Mouse (Mus musculus): ENCODE data around the gene Serbp1. TPM values are rescaled to one million over a fixed set of nuclear protein-coding genes. Genes with fewer than 3 reads are reported as not detected.

Serbp1 gene
- 404 and 432 TPM in 2 replicates for polyA plus RNA-seq (2016; fragmentation: Nextera tagmentation; extraction: Ambion mirVana)

GRCm38 (mm10) chr6:67237977-67238376, at the start of gene Serbp1:
Gene Serbp1 (plus strand): TSS chr6:67238176.
- 18% methylated on average over 12 of the region's 12 CpGs for WGBS

GRCm38 (mm10) chr6:67193591-67193990, 44.4 kb upstream of the Serbp1 start:
- no peaks in the 10 kb centered on the region for H3K27me3 ChIP-seq

More at GRCm38 (mm10) chr6:67237977-67238376, at the start of gene Serbp1:
- Histone ChIP-seq H3K27ac (no peak within 1 kb of the TSS), H3K9me3 (replicated peaks) (no peaks in the 10 kb centered on the region), H3K9ac (no peak within 1 kb of the TSS), H3K4me2 (replicated peaks) (no peak within 1 kb of the TSS), H3K27me3 (no peaks in the 10 kb centered on the region), H3K36me3 (no peaks in the 10 kb centered on the region), H3K4me3 (no peak within 1 kb of the TSS), H3K4me1 (peaks cover 6% of the 10 kb centered on the region; the same call in 1 of the 2 replicates)
- ATAC-seq (ENCODE audit: low FRiP score), result no peak

GRCm38 (mm10) chr6:67194606-67195005, 43.4 kb upstream of the Serbp1 start:
- Histone ChIP-seq H3K4me2 (replicated peaks) (no peak overlapping the region), H3K9me3 (replicated peaks) (no peaks in the 10 kb centered on the region), H3K27me3 (no peaks in the 10 kb centered on the region), H3K4me3 (no peak overlapping the region), H3K27ac (no peak overlapping the region), H3K36me3 (no peaks in the 10 kb centered on the region), H3K4me1 (no peaks in the 10 kb centered on the region), H3K9ac (no peak overlapping the region)
- 84% methylated on average over 6 of the region's 6 CpGs for WGBS
- ATAC-seq (ENCODE audit: low FRiP score), result 0 out of 2 replicates have a peak, but pooled peaks have one; percentile 22

More at GRCm38 (mm10) chr6:67193591-67193990, 44.4 kb upstream of the Serbp1 start:
- Histone ChIP-seq H3K36me3 (no peaks in the 10 kb centered on the region), H3K9ac (no peak overlapping the region), H3K27ac (no peak overlapping the region), H3K4me3 (no peak overlapping the region), H3K4me2 (replicated peaks) (no peak overlapping the region), H3K4me1 (no peaks in the 10 kb centered on the region), H3K9me3 (replicated peaks) (no peaks in the 10 kb centered on the region)
- no peak for ATAC-seq (ENCODE audit: low FRiP score)
- 90% methylated on average over 2 of the region's 2 CpGs for WGBS

- Histone ChIP-seq H3K27me3 (no peaks in the 10 kb centered on the region), H3K9me3 (replicated peaks) (no peaks in the 10 kb centered on the region), H3K4me3 (no peak overlapping the region), H3K4me1 (no peaks in the 10 kb centered on the region), H3K4me2 (replicated peaks) (no peak overlapping the region; the same call in 1 of the 2 replicates), H3K36me3 (no peaks in the 10 kb centered on the region), H3K9ac (no peak overlapping the region), H3K27ac (no peak overlapping the region)
- 21% methylated on average over 7 of the region's 7 CpGs for WGBS
- ATAC-seq (ENCODE audit: low FRiP score), result no peak
Measured at GRCm38 (mm10) chr6:67195148-67195611, 42.8 kb upstream of the Serbp1 start.

GRCm38 (mm10) chr6:67196821-67197220, 41.2 kb upstream of the Serbp1 start:
- 90% methylated on average over 6 of the region's 6 CpGs for WGBS
- Histone ChIP-seq H3K4me3 (no peak overlapping the region), H3K36me3 (no peaks in the 10 kb centered on the region)

GRCm38 (mm10) chr6:67198085-67198484, 39.9 kb upstream of the Serbp1 start:
- H3K4me2 ChIP-seq (replicated peaks), result no peak overlapping the region
- 24% methylated on average over 4 of the region's 4 CpGs for WGBS
- H3K9me3 ChIP-seq (replicated peaks), result no peaks in the 10 kb centered on the region
- no peak for ATAC-seq (ENCODE audit: low FRiP score)
- H3K4me3 ChIP-seq, result no peak overlapping the region
- no peaks in the 10 kb centered on the region for H3K4me1 ChIP-seq
- H3K27ac ChIP-seq, result no peak overlapping the region
- H3K27me3 ChIP-seq, result no peaks in the 10 kb centered on the region
- no peak overlapping the region for H3K9ac ChIP-seq
- no peaks in the 10 kb centered on the region for H3K36me3 ChIP-seq

More at GRCm38 (mm10) chr6:67196821-67197220, 41.2 kb upstream of the Serbp1 start:
- H3K27ac ChIP-seq, result no peak overlapping the region
- H3K4me1 ChIP-seq, result no peaks in the 10 kb centered on the region
- no peak for ATAC-seq (ENCODE audit: low FRiP score)
- H3K27me3 ChIP-seq, result no peaks in the 10 kb centered on the region
- H3K4me2 ChIP-seq (replicated peaks), result no peak overlapping the region
- H3K9ac ChIP-seq, result no peak overlapping the region
- H3K9me3 ChIP-seq (replicated peaks), result no peaks in the 10 kb centered on the region

- no peaks in the 10 kb centered on the region for H3K4me1 ChIP-seq
- H3K4me3 ChIP-seq, result no peak overlapping the region
- 33% methylated on average over 5 of the region's 5 CpGs for WGBS
- H3K36me3 ChIP-seq, result no peaks in the 10 kb centered on the region
- no peak overlapping the region for H3K27ac ChIP-seq
- no peaks in the 10 kb centered on the region for H3K9me3 ChIP-seq (replicated peaks)
- no peak for ATAC-seq (ENCODE audit: low FRiP score)
- H3K27me3 ChIP-seq, result no peaks in the 10 kb centered on the region
- no peak overlapping the region for H3K9ac ChIP-seq
- no peak overlapping the region for H3K4me2 ChIP-seq (replicated peaks)
Measured at GRCm38 (mm10) chr6:67200715-67201322, 37.2 kb upstream of the Serbp1 start.

- WGBS, result 74% methylated on average over 35 of the region's 35 CpGs
- H3K27me3 ChIP-seq, result no peaks in the 10 kb centered on the region
- H3K27ac ChIP-seq, result no peak overlapping the region
- H3K9ac ChIP-seq, result no peak overlapping the region
- no peaks in the 10 kb centered on the region for H3K9me3 ChIP-seq (replicated peaks)
- no peak overlapping the region for H3K4me3 ChIP-seq
- no peak overlapping the region for H3K4me2 ChIP-seq (replicated peaks)
- ATAC-seq (ENCODE audit: low FRiP score), result no peak
- no peaks in the 10 kb centered on the region for H3K4me1 ChIP-seq
- no peaks in the 10 kb centered on the region for H3K36me3 ChIP-seq
Measured at GRCm38 (mm10) chr6:67205081-67206037, 32.6 kb upstream of the Serbp1 start.

- WGBS, result 92% methylated on average over 1 of the region's 1 CpGs
- Histone ChIP-seq H3K36me3 (no peaks in the 10 kb centered on the region), H3K4me2 (replicated peaks) (no peak overlapping the region), H3K4me1 (no peaks in the 10 kb centered on the region), H3K4me3 (no peak overlapping the region), H3K27ac (no peak overlapping the region), H3K9me3 (replicated peaks) (no peaks in the 10 kb centered on the region), H3K9ac (no peak overlapping the region), H3K27me3 (no peaks in the 10 kb centered on the region)
- ATAC-seq (ENCODE audit: low FRiP score), result no peak
Measured at GRCm38 (mm10) chr6:67212362-67212761, 25.6 kb upstream of the Serbp1 start.

GRCm38 (mm10) chr6:67213429-67214098, 24.4 kb upstream of the Serbp1 start:
- no peak overlapping the region for H3K27ac ChIP-seq
- no peaks in the 10 kb centered on the region for H3K9me3 ChIP-seq (replicated peaks)
- H3K4me2 ChIP-seq (replicated peaks), result no peak overlapping the region
- H3K4me3 ChIP-seq, result no peak overlapping the region
- no peaks in the 10 kb centered on the region for H3K27me3 ChIP-seq
- no peaks in the 10 kb centered on the region for H3K36me3 ChIP-seq
- 94% methylated on average over 4 of the region's 4 CpGs for WGBS
- no peaks in the 10 kb centered on the region for H3K4me1 ChIP-seq
- no peak overlapping the region for H3K9ac ChIP-seq
- no peak for ATAC-seq (ENCODE audit: low FRiP score)

GRCm38 (mm10) chr6:67217402-67217801, 20.6 kb upstream of the Serbp1 start:
- 94% methylated on average over 4 of the region's 4 CpGs for WGBS
- Histone ChIP-seq H3K4me2 (replicated peaks) (no peak overlapping the region), H3K9ac (no peak overlapping the region), H3K27ac (no peak overlapping the region), H3K9me3 (replicated peaks) (no peaks in the 10 kb centered on the region), H3K4me3 (no peak overlapping the region), H3K36me3 (no peaks in the 10 kb centered on the region), H3K27me3 (no peaks in the 10 kb centered on the region), H3K4me1 (no peaks in the 10 kb centered on the region)
- ATAC-seq (ENCODE audit: low FRiP score), result no peak

GRCm38 (mm10) chr6:67217846-67218245, 20.1 kb upstream of the Serbp1 start:
- H3K4me3 ChIP-seq, result no peak overlapping the region
- H3K27ac ChIP-seq, result no peak overlapping the region
- H3K4me1 ChIP-seq, result no peaks in the 10 kb centered on the region
- no peak overlapping the region for H3K9ac ChIP-seq
- WGBS, result 84% methylated on average over 1 of the region's 1 CpGs
- H3K4me2 ChIP-seq (replicated peaks), result no peak overlapping the region
- H3K27me3 ChIP-seq, result no peaks in the 10 kb centered on the region
- ATAC-seq (ENCODE audit: low FRiP score), result no peak
- no peaks in the 10 kb centered on the region for H3K36me3 ChIP-seq
- no peaks in the 10 kb centered on the region for H3K9me3 ChIP-seq (replicated peaks)
